Mouse (Mus musculus) ES-E14 (cell line): ENCODE results near the gene Aurkaip1.

ENCODE experiments used
- CHD2 ChIP-seq: IDR thresholded peaks from 2 replicates; pipeline ENCODE4 v1.6.1; 2014; ENCODE audit warnings: mild to moderate bottlenecking, low read depth, low read length, inconsistent platforms
- HCFC1 ChIP-seq: IDR thresholded peaks from 2 replicates; pipeline ENCODE4 v1.6.1; 2012; ENCODE audit warnings: low read length, inconsistent platforms, borderline replicate concordance; ENCODE audit not compliant: insufficient read depth
- MAFK ChIP-seq: IDR thresholded peaks from 2 replicates; pipeline ENCODE4 v1.6.1; 2014; ENCODE audit warnings: mild to moderate bottlenecking, low read depth, low read length, inconsistent platforms; ENCODE audit not compliant: insufficient read depth
- ZC3H11A ChIP-seq: IDR thresholded peaks from 2 replicates; pipeline ENCODE4 v1.6.1; 2012; ENCODE audit warnings: low read depth, mild to moderate bottlenecking, inconsistent platforms, low read length, borderline replicate concordance
- ZNF384 ChIP-seq: IDR thresholded peaks from 2 replicates; pipeline ENCODE4 v1.6.1; 2012; ENCODE audit warnings: low read depth, low read length, inconsistent platforms

GRCm38 (mm10) chr4:155802075-155802474 is 29.0 kb upstream of the Aurkaip1 start:
- TF ChIP-seq ZNF384 (no peak), MAFK (no peak), CHD2 (no peak), ZC3H11A (no peak), HCFC1 (no peak)
